Comparison of ENCODE assay signal across 17 mouse cellular contexts in the genomic region with DNA sequence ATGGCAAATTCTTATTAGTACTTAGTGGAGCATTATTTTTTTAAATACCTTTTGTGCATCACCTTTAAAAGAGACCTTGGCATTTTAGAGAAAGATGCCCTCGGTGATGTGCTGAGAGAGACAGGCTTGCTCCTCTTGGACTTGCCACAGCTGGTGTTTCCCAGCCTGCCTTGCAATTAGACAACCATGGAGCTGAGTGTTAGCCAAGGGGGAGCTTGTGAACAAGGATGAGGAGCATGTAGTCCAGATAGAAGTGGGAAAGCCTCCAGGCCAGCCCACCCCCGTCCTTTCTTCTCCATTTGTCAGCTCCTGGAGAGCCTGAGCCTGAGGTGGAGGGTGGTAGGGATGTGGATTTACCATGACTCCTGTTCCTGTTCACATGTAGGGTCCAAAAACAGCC.
DNase-seq lines count a peak whose midpoint lies in the region; ATAC-seq lines count a peak whose summit lies in the region.
"Had no signal": no experiment of that assay in that cellular context is flagged by ENCODE, and none has a peak within 500 bp of the region (broad histone marks: within the 10 kb centered on the region; RNA-seq: fewer than 3 reads in every experiment).

No protein-coding gene starts in this region.

- no peak for ATAC-seq in forebrain, embryonic 14.5 days
- ATAC-seq in forebrain, embryonic 13.5 days, result no peak
- no peak for ATAC-seq in neural tube, embryonic 13.5 days (ENCODE audit: low read depth)

- H3K27me3 ChIP-seq in forebrain, embryonic 14.5 days (replicated peaks; ENCODE audit: control insufficient read depth, insufficient read depth, low read length), result no peaks in the 10 kb centered on the region
- peaks cover 15% of the 10 kb centered on the region; the same call in 1 of the 2 replicates for H3K27me3 ChIP-seq in forebrain, embryonic 13.5 days
- peaks cover 25% of the 10 kb centered on the region for H3K27me3 ChIP-seq in neural tube, embryonic 13.5 days

- H3K27ac ChIP-seq in forebrain, embryonic 14.5 days (ENCODE audit: low read depth, low read length), result no peak overlapping the region
- no peak overlapping the region for H3K27ac ChIP-seq in forebrain, embryonic 13.5 days
- 0 out of 2 replicates have a peak overlapping the region, but pooled peaks have one; percentile 28 for H3K27ac ChIP-seq in neural tube, embryonic 13.5 days (replicated peaks)
- H3K27ac ChIP-seq: embryonic facial prominence, embryonic 15.5 days; forebrain, embryonic 10.5 days; gastrocnemius, adult 2 months; hindbrain, embryonic 12.5 days had no signal

- DNase-seq in forebrain, embryonic 14.5 days (ENCODE audit: low spot score), result peak; percentile 29
- peak; percentile 43 for DNase-seq in left cerebral cortex, postnatal 4 days
- no peak for DNase-seq in left cerebral cortex, postnatal 10 days (ENCODE audit: extremely low spot score in 1 of 2, low spot score in 2 of 2)
- DNase-seq in neural tube, embryonic 10.5 days (ENCODE audit: extremely low spot score, low spot score), result no peak
- DNase-seq in kidney, adult 9 months, result no peak
- DNase-seq: cerebellum, adult 11-12 months; cerebellum, adult 9-10 months; gastrocnemius, adult 2 months; gastrocnemius, postnatal 25 days; heart, postnatal 10 days; heart, postnatal 4 days had no signal

- H3K36me3 ChIP-seq in forebrain, embryonic 14.5 days (ENCODE audit: control insufficient read depth, insufficient read depth, low read length), result no peaks in the 10 kb centered on the region
- no peaks in the 10 kb centered on the region for H3K36me3 ChIP-seq in forebrain, embryonic 13.5 days (ENCODE audit: poor library complexity, severe bottlenecking)
- H3K36me3 ChIP-seq in neural tube, embryonic 13.5 days, result no peaks in the 10 kb centered on the region
- H3K36me3 ChIP-seq: embryonic facial prominence, embryonic 15.5 days; forebrain, embryonic 10.5 days; hindbrain, embryonic 12.5 days had no signal

- no peaks in the 10 kb centered on the region for H3K9me3 ChIP-seq in forebrain, embryonic 14.5 days (replicated peaks; ENCODE audit: control insufficient read depth, low read length)
- H3K9me3 ChIP-seq in forebrain, embryonic 13.5 days (replicated peaks), result no peaks in the 10 kb centered on the region
- H3K9me3 ChIP-seq in neural tube, embryonic 13.5 days, result no peaks in the 10 kb centered on the region
- H3K9me3 ChIP-seq: embryonic facial prominence, embryonic 15.5 days; forebrain, embryonic 10.5 days; hindbrain, embryonic 12.5 days had no signal

- H3K4me3 ChIP-seq in forebrain, embryonic 14.5 days (ENCODE audit: low read depth, low read length), result no peak overlapping the region
- no peak overlapping the region for H3K4me3 ChIP-seq in forebrain, embryonic 13.5 days
- H3K4me3 ChIP-seq in neural tube, embryonic 13.5 days, result no peak overlapping the region
- H3K4me3 ChIP-seq: embryonic facial prominence, embryonic 15.5 days; erythroblast, embryonic 14.5 days; forebrain, embryonic 10.5 days; gastrocnemius, adult 2 months; hindbrain, embryonic 12.5 days had no signal

- intact Hi-C loops in left cerebral cortex, postnatal 4 days (cut with DNase I), result no loop called here
- intact Hi-C loops in left cerebral cortex, postnatal 10 days (cut with DNase I), result no loop called here

- no peak overlapping the region for H3K4me2 ChIP-seq in forebrain, embryonic 14.5 days (ENCODE audit: low read length)
- H3K4me2 ChIP-seq in forebrain, embryonic 13.5 days, result no peak overlapping the region
- no peak overlapping the region for H3K4me2 ChIP-seq in neural tube, embryonic 13.5 days
- H3K4me2 ChIP-seq: embryonic facial prominence, embryonic 15.5 days; hindbrain, embryonic 12.5 days had no signal

- H3K4me1 ChIP-seq in forebrain, embryonic 14.5 days (ENCODE audit: control insufficient read depth, insufficient read depth, low read length), result peaks cover 6% of the 10 kb centered on the region; the same call in 1 of the 2 replicates
- peaks cover 23% of the 10 kb centered on the region for H3K4me1 ChIP-seq in forebrain, embryonic 13.5 days
- H3K4me1 ChIP-seq in neural tube, embryonic 13.5 days (replicated peaks), result peaks cover 50% of the 10 kb centered on the region
- H3K4me1 ChIP-seq: embryonic facial prominence, embryonic 15.5 days had no signal

- no peak overlapping the region for H3K9ac ChIP-seq in forebrain, embryonic 14.5 days (ENCODE audit: low read length)
- H3K9ac ChIP-seq in forebrain, embryonic 13.5 days, result no peak overlapping the region
- no peak overlapping the region for H3K9ac ChIP-seq in neural tube, embryonic 13.5 days
- H3K9ac ChIP-seq: embryonic facial prominence, embryonic 15.5 days; hindbrain, embryonic 12.5 days had no signal

- 40% methylated on average over 2 of the region's 2 CpGs for WGBS in forebrain, embryonic 14.5 days
- WGBS in forebrain, embryonic 13.5 days, result 55% methylated on average over 2 of the region's 2 CpGs
- WGBS in neural tube, embryonic 13.5 days, result 53% methylated on average over 2 of the region's 2 CpGs

Comparison
In these comparisons a context has a peak if more than half of its experiments do, and no peak if none do; other contexts are left out.
1. DNase-seq: peak in forebrain, embryonic 14.5 days (single experiment) and left cerebral cortex, postnatal 4 days (single experiment); none in left cerebral cortex, postnatal 10 days (0 of 2), neural tube, embryonic 10.5 days (single experiment) and kidney, adult 9 months (single experiment).